Mouse (Mus musculus) liver, adult 2 months (tissue): Measurements from ENCODE around the gene Irs3. TPM values are rescaled to one million over a fixed set of nuclear protein-coding genes. Genes with fewer than 3 reads are reported as not detected.

ENCODE experiments used
- DNase-seq: peaks from one replicate; pipeline ENCODE4 v3.0.0-alpha.2; 2011; ENCODE audit warnings: low read depth, low spot score; ENCODE audit errors: extremely low read depth
- H3K27ac ChIP-seq: fragments of 200-500 bp; replicated peaks from 2 replicates; pipeline ENCODE4 v1.5.1; 2012; ENCODE audit warnings: low read depth, mild to moderate bottlenecking, control low read depth, inconsistent platforms, low read length; ENCODE audit not compliant: insufficient read depth
- H3K27me3 ChIP-seq: fragments of 200-500 bp; 2 replicates; pipeline ENCODE4 v1.6.1; 2012; ENCODE audit warnings: mild to moderate bottlenecking, moderate library complexity, low read length, inconsistent platforms; ENCODE audit not compliant: control insufficient read depth, insufficient read depth
- H3K36me3 ChIP-seq: fragments of 200-500 bp; 2 replicates; pipeline ENCODE4 v1.6.1; 2012; ENCODE audit warnings: low read length, inconsistent platforms; ENCODE audit not compliant: control insufficient read depth, insufficient read depth
- H3K4me1 ChIP-seq: fragments of 200-500 bp; 2 replicates; pipeline ENCODE4 v1.6.1; 2011; ENCODE audit warnings: low read length; ENCODE audit not compliant: control insufficient read depth, insufficient read depth
- H3K4me3 ChIP-seq: fragments of 200-500 bp; 2 replicates; pipeline ENCODE4 v1.5.1; 2011; ENCODE audit warnings: low read depth, mild to moderate bottlenecking, control low read depth, low read length, moderate library complexity; ENCODE audit not compliant: insufficient read depth
- H3K79me2 ChIP-seq: fragments of 200-500 bp; 2 replicates; pipeline ENCODE4 v1.6.1; 2012; ENCODE audit warnings: inconsistent platforms, mild to moderate bottlenecking, low read length, moderate library complexity; ENCODE audit not compliant: control insufficient read depth, insufficient read depth
- H3K9ac ChIP-seq: fragments of 200-500 bp; 2 replicates; pipeline ENCODE4 v1.6.1; 2012; ENCODE audit warnings: low read depth, mild to moderate bottlenecking, control low read depth, inconsistent platforms, low read length
- CTCF ChIP-seq: fragments of 200-500 bp; IDR thresholded peaks from 2 replicates; pipeline ENCODE4 v1.5.1; 2011; ENCODE audit warnings: low read depth, low read length, control low read depth
- POLR2A ChIP-seq: fragments of 200-500 bp; IDR thresholded peaks from 2 replicates; pipeline ENCODE4 v1.6.1; 2011; ENCODE audit warnings: low read length, control low read depth; ENCODE audit not compliant: insufficient read depth; ENCODE audit errors: extremely low read depth
- WGBS: fragments of 180-500 bp; shearing (Covaris S2); methylation state at CpG from one replicate; pipeline ENCODE4 v1.1.7; 2018; 5-methylcytosine and 5-hydroxymethylcytosine counted together
- polyA plus RNA-seq: library from polyadenylated mRNA; depleted of rRNA; stranded (reverse); fragments of >200 nt; gene quantifications from 2 replicates; pipeline ENCODE4 v1.2.3, GENCODE M21; 2012
- total RNA-seq: library from RNA; depleted of rRNA; stranded (reverse); fragments of >200 nt; gene quantifications from 2 replicates; pipeline ENCODE4 v1.2.3, GENCODE M21; 2014

The Irs3 gene
- total and polyA plus RNA-seq, 2 experiments = 0.20 TPM; not detected in 1

DNA sequence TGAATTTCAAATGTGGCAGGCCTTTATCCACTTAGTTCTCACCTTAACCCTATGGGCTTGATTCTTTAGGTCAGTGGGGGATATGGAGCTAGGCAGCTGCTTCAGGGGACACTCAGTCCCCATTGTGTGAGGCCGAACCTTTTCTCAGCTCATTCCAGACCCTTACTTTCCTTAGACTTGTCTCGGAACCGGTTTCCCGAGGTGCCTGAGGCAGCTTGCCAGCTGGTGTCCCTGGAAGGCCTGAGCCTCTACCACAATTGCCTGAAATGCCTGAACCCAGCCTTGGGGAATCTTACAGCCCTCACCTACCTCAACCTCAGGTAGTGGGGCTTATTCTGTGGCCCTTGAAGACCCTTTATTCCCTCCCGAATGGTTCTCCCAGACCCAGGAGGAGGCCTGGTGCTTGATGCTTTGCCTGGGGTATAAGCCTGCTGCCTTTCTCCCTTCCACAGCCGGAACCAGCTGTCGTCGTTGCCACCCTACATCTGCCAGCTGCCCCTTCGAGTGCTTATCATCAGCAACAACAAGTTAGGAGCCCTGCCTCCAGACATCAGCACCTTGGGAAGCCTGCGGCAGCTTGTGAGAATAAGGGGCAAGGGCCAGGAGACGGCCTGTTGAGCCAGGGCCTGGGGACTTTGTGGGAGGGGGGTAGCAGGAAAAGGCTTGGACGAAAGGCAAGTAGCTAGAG is 12.0 kb downstream of the Irs3 start:
- no peak overlapping the region for H3K27ac ChIP-seq
- no peak for DNase-seq
- H3K4me3 ChIP-seq = no peak overlapping the region
- peaks cover 12% of the 10 kb centered on the region for H3K36me3 ChIP-seq
- TF ChIP-seq CTCF = no peak
- no peak for TF ChIP-seq POLR2A
- 89% methylated on average over 12 of the region's 12 CpGs for WGBS
- H3K27me3 ChIP-seq = no peaks in the 10 kb centered on the region
- H3K9ac ChIP-seq = no peak overlapping the region
- no peaks in the 10 kb centered on the region for H3K4me1 ChIP-seq
- peaks cover 6% of the 10 kb centered on the region; the same call in 1 of the 2 replicates for H3K79me2 ChIP-seq

DNA sequence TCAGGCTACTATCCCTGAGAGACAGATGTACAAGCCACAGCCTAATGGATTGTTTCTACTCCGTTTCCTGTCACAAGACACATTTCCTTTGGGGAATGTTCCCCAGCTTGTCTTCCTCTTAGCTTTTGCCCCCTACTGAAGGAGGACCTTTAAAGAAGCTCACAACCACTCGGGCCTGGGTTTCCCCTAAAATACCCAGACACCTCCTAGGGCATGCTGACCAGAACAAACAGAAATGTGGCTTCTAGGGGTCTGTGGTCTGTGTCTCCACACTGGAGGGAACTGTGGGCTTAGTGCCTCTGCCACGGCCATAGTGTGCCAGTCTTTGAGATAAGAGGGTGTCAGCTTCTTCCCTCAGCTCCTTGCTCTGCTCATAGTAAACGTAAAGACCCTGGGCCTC is 13.9 kb downstream of the Irs3 start:
- TF ChIP-seq POLR2A (no peak), CTCF (no peak)
- 77% methylated on average over 4 of the region's 4 CpGs for WGBS

DNA sequence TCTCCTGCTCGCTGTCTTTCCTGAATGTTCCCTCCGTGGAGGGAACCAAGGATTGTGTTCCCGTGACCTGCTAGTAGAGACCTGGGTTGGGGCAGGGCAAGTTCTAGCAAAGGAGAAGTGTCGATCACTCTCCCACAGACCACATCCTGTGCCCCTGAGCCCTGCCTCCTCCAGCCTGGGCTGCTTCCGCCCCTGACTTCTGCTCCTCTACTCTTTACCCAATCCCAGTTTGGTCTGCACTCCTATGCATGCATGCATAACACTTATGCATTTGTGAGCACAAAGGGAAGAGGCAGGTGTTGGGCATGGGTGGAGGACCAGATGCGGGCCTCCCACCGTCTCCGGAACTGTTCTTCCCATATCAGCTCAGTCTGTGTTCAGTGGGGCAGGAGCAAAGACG is 14.3 kb downstream of the Irs3 start:
- peak overlapping the region; percentile 29 for H3K9ac ChIP-seq
- H3K4me1 ChIP-seq = no peaks in the 10 kb centered on the region
- no peak for TF ChIP-seq CTCF
- TF ChIP-seq POLR2A = no peak
- peaks cover 2% of the 10 kb centered on the region; the same call in 1 of the 2 replicates for H3K36me3 ChIP-seq
- no peak for DNase-seq
- 0 out of 2 replicates have a peak overlapping the region, but pooled peaks have one; percentile 43 for H3K4me3 ChIP-seq
- H3K27me3 ChIP-seq = no peaks in the 10 kb centered on the region
- H3K79me2 ChIP-seq = peaks cover 6% of the 10 kb centered on the region; the same call in 1 of the 2 replicates
- H3K27ac ChIP-seq = peak overlapping the region; percentile 71
- WGBS = 73% methylated on average over 9 of the region's 9 CpGs

More for the DNA sequence above, 13.9 kb downstream of the Irs3 start:
- Histone ChIP-seq H3K4me3 (no peak overlapping the region), H3K79me2 (peaks cover 6% of the 10 kb centered on the region; the same call in 1 of the 2 replicates), H3K4me1 (no peaks in the 10 kb centered on the region), H3K27ac (peak overlapping the region; percentile 28), H3K9ac (0 out of 2 replicates have a peak overlapping the region, but pooled peaks have one; percentile 12), H3K36me3 (peaks cover 2% of the 10 kb centered on the region), H3K27me3 (no peaks in the 10 kb centered on the region)
- no peak for DNase-seq

DNA sequence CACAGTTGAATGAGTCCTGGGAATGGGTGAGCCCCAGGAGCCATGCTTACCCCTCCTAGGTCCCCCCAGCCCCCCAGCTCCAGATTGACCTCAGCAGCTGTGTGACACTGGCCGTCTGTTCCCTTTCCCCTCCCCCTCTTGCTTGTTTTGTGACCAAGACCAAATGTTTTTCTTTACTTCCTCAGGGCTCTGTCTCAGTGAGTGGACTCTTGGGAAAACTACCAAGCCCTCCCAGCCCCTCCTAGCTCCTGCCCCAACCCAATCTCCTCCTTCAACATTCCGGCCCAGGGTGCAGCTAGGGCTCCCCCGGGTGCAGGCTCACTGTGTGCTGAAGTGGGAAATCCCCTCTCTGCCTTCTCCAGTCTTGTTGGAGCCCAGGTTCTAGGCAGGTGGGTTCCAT is 14.9 kb downstream of the Irs3 start:
- Histone ChIP-seq H3K27ac (peak overlapping the region; percentile 71), H3K4me3 (peak overlapping the region; percentile 43), H3K27me3 (no peaks in the 10 kb centered on the region), H3K36me3 (peaks cover 2% of the 10 kb centered on the region; the same call in 1 of the 2 replicates), H3K79me2 (peaks cover 6% of the 10 kb centered on the region; the same call in 1 of the 2 replicates), H3K4me1 (no peaks in the 10 kb centered on the region), H3K9ac (peak overlapping the region; percentile 29)
- no peak for TF ChIP-seq CTCF
- DNase-seq = no peak
- WGBS = 65% methylated on average over 3 of the region's 3 CpGs

DNA sequence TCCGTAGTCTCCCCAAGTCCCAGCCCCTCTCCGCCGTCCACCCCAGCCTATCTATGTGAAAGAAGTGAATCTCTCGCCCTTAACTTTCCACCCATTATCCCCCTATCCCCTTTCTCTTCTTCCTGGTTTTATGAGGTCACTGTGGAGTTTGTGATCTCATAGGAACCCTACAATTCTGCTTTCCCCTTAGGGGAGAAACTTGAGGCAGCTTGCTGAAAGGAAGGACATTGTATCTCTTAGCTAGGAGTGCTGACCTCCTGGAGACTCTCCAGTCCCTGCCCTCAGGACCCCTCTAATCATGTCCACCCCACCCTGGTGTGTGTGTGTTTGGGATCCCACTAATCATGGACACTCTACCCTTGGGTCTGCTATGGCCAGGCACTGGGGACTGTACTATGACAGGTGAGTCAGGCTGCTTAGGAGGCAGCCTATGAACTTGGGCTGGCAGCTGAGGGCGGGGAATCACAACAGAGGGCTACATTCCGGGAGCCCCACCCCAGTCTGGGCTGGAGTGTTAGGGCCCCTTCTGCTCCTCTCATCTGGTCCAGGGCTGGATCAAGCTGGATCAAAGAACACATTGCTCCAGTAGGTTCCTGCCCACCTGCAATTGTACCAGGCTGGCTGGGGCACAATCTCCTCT is 15.5 kb downstream of the Irs3 start:
- peaks cover under 1% of the 10 kb centered on the region; the same call in 1 of the 2 replicates for H3K36me3 ChIP-seq
- 25% methylated on average over 6 of the region's 6 CpGs for WGBS
- H3K79me2 ChIP-seq = peaks cover 6% of the 10 kb centered on the region; the same call in 1 of the 2 replicates
- no peak for DNase-seq
- no peaks in the 10 kb centered on the region for H3K4me1 ChIP-seq
- TF ChIP-seq POLR2A (no peak), CTCF (no peak)
- no peaks in the 10 kb centered on the region for H3K27me3 ChIP-seq
- peak overlapping the region; percentile 11 for H3K9ac ChIP-seq
- H3K4me3 ChIP-seq = peak overlapping the region; percentile 84
- H3K27ac ChIP-seq = peak overlapping the region; percentile 33
